Mouse (Mus musculus) hindbrain, embryonic 15.5 days (tissue): Measurements from ENCODE around the gene Elp6. TPM values are rescaled to one million over a fixed set of nuclear protein-coding genes. Genes with fewer than 3 reads are reported as not detected.

Experiments used
- ATAC-seq: fragments of 200-750 bp; cut with Nextera tagmentation; 2 replicates; pipeline ENCODE4 v1.8.0; 2017; ENCODE audit warnings: low read depth, moderate number of reproducible peaks, moderate TSS enrichment; ENCODE audit not compliant: low FRiP score
- H3K27ac ChIP-seq: fragments of 300-500 bp; sonication (generic); replicated peaks from 2 replicates; pipeline ENCODE4 v1.5.1; 2015; ENCODE audit warnings: mild to moderate bottlenecking, inconsistent platforms
- H3K27me3 ChIP-seq: fragments of 300-500 bp; sonication (generic); 2 replicates; pipeline ENCODE4 v1.6.1; 2015; ENCODE audit warnings: control low read depth, inconsistent platforms
- H3K36me3 ChIP-seq: fragments of 300-500 bp; sonication (generic); 2 replicates; pipeline ENCODE4 v1.6.1; 2015; ENCODE audit warnings: control low read depth, inconsistent platforms
- H3K4me1 ChIP-seq: fragments of 300-500 bp; sonication (generic); replicated peaks from 2 replicates; pipeline ENCODE4 v1.6.1; 2015; ENCODE audit warnings: control low read depth, inconsistent platforms
- H3K4me2 ChIP-seq: fragments of 300-500 bp; sonication (generic); 2 replicates; pipeline ENCODE4 v1.6.1; 2015; ENCODE audit warnings: moderate library complexity, mild to moderate bottlenecking, inconsistent platforms
- H3K4me3 ChIP-seq: fragments of 300-500 bp; sonication (generic); 2 replicates; pipeline ENCODE4 v1.5.1; 2015; ENCODE audit warnings: mild to moderate bottlenecking, inconsistent platforms
- H3K9ac ChIP-seq: fragments of 300-500 bp; sonication (generic); 2 replicates; pipeline ENCODE4 v1.6.1; 2015; ENCODE audit warnings: inconsistent platforms
- H3K9me3 ChIP-seq: fragments of 300-500 bp; sonication (generic); 2 replicates; pipeline ENCODE4 v1.6.1; 2016; ENCODE audit warnings: control low read depth, inconsistent platforms
- WGBS: fragments of 180-500 bp; shearing (Covaris S2); methylation state at CpG from one replicate; pipeline ENCODE4 v1.1.7; 2015; 5-methylcytosine and 5-hydroxymethylcytosine counted together
- polyA plus RNA-seq: library from polyadenylated mRNA; unstranded; fragments of >200 nt; fragmentation: Nextera tagmentation; extraction: Ambion mirVana; gene quantifications from 2 replicates; pipeline ENCODE4 v1.2.1, GENCODE M21; 2015

Gene Elp6
- polyA plus RNA-seq, 1 experiment from 2014 or later: 42.1 TPM

DNA sequence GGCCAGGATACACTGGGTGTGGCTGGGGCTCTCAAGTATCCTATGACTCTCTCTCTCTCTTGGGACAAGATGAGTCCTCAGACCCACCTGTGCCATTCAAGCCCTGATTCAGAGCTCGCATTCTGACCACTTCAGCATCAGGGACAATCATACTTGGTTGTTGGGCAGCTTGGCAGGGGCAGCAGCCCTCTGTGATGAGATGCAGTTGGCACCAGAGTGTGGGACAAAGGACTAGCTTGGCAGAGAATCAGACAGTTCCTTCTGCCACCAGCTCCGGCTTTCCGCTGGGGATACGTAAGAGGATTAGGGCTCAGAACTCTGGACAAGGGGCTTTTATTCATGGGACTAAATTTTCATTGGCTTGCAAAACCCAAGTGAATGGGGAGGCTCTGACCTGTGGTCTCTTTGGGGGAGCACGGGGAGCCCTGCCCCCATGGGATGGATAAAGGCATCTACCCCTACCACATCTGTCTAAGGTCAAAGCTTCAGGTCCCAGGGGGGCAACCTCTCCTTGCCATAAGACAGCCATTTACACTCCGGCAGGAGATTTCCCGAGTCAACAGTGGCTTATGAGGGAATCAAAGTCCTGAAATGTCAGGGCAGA is 17.6 kb upstream of the Elp6 start:
- no peaks in the 10 kb centered on the region for H3K9me3 ChIP-seq
- H3K9ac ChIP-seq: no peak overlapping the region
- no peak overlapping the region for H3K4me3 ChIP-seq
- WGBS: 48% methylated on average over 7 of the region's 7 CpGs
- H3K27ac ChIP-seq: peak overlapping the region; percentile 67
- H3K4me1 ChIP-seq: peaks cover 6% of the 10 kb centered on the region
- no peak overlapping the region for H3K4me2 ChIP-seq
- H3K36me3 ChIP-seq: no peaks in the 10 kb centered on the region
- peak; percentile 86 for ATAC-seq
- H3K27me3 ChIP-seq: no peaks in the 10 kb centered on the region

DNA sequence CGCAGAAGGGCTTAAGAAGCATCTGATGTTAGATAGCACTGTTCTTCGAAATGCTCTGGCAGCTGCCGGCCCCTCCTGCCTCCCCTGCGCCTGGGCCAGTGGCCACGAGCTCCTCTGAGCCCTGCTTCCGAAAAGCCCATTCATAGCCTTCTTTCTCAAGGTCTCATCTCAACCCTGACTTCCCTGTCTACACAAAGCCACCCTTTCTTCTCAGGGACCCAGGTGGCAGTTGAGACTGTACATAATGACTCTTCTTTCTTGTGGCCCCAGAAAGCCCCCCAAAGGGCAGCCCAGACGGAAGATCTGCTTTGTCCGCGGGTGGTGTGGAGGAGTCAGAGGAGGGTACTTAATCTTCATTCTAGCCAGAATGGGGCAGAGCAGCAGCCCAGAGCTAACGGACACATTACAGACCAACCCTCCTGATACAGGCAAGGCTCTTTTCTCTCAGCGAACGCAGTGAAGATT is 11.7 kb upstream of the Elp6 start:
- no peak overlapping the region for H3K9ac ChIP-seq
- 42% methylated on average over 12 of the region's 12 CpGs for WGBS
- H3K36me3 ChIP-seq: no peaks in the 10 kb centered on the region
- H3K9me3 ChIP-seq: no peaks in the 10 kb centered on the region
- H3K4me1 ChIP-seq: peaks cover 7% of the 10 kb centered on the region
- no peaks in the 10 kb centered on the region for H3K27me3 ChIP-seq
- no peak overlapping the region; the same call in 1 of the 2 replicates for H3K4me2 ChIP-seq
- H3K27ac ChIP-seq: peak overlapping the region; percentile 61; the same call in 1 of the 2 replicates
- ATAC-seq: peak; percentile 49; the same call in 1 of the 2 replicates
- no peak overlapping the region for H3K4me3 ChIP-seq

DNA sequence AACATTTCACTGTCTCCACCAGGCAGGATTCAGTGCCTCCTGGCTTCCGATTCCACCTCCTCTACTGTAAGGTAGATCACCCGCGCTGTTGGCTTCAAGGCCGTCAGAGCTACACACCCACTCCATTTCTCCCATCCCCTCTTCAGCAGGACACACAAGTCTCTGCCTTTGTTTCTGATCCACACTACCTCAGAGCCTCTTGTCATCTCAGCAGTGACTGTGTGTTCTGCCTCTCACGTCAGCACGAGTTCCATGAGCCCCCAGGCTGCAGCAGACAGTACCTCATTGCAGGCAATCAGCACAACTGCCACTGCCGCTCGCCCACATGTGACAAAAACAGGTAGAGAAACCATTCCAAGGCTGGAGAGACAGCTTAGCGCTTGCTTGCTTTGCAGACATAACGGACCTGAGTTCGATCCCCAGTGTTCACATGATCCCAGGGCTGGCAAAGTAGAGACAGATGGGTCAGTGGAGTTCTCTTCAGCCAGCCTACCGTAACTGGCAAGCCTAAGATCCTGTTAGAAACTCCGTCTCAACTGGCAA is 11.0 kb upstream of the Elp6 start:
- Histone ChIP-seq H3K4me2 (no peak overlapping the region), H3K36me3 (no peaks in the 10 kb centered on the region), H3K27ac (peak overlapping the region; percentile 61), H3K4me3 (no peak overlapping the region), H3K27me3 (no peaks in the 10 kb centered on the region), H3K4me1 (peaks cover 7% of the 10 kb centered on the region), H3K9ac (no peak overlapping the region), H3K9me3 (no peaks in the 10 kb centered on the region)
- 80% methylated on average over 13 of the region's 13 CpGs for WGBS
- ATAC-seq: no peak

DNA sequence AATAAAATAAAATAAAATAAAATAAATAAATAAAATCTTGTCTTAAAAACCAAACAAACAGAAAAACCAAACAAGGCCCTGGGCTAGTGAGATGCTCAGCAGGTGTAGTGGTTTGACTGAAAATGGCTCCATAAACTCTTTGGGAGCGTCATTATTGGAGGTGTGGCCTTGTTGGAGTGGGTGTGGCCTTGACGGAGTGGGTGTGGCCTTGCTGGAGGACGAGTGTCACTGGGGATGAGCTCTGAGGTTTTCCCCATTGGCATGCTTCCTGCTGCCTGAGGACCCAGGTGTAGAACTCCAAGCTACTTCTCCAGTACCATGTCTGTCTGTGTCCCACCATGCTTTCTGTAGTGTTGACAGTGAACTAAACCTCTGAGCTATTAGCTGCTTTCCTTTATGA is 10.2 kb upstream of the Elp6 start:
- H3K9me3 ChIP-seq: no peaks in the 10 kb centered on the region
- WGBS: 61% methylated on average over 3 of the region's 3 CpGs
- no peak for ATAC-seq

DNA sequence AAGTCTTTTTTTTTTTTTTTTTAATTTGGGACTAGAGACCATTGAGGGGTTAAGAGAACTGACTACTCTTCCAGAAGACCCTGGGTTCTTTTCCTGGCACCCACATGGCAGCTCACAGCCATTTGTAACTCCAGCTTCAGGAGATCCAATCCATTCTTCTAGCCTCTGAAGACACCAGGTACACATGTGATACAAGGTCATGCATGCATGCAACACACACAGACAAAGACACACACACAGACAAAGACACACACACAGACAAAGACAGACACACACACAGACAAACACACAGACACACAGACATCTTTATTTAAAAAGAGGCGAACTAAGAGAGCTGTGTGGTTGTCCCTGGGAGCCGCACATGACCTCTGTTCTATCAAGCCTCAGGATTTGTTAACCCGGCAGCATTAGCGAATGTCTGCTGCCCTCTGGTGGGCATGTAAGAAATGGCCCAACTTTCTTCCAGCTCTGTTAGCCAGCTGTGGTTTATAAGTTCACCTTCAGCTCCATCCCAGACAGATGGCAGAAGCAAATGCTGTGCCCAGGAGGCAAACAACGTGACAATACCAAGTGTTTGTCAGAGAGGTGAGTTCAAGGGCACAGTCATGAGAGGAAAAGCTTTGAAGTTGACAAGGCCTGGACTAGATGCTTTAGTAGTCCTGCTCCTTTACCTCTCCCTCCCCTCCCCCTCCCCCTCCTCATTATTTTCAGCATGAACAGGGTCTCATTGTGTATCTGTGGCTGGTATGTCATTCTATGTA is 7.9 kb upstream of the Elp6 start:
- ATAC-seq: peak; percentile 81

More for the DNA sequence above, 10.2 kb upstream of the Elp6 start:
- Histone ChIP-seq H3K9ac (no peak overlapping the region), H3K27ac (no peak overlapping the region), H3K4me2 (no peak overlapping the region), H3K27me3 (no peaks in the 10 kb centered on the region), H3K4me3 (no peak overlapping the region), H3K4me1 (peaks cover 7% of the 10 kb centered on the region), H3K36me3 (no peaks in the 10 kb centered on the region)

DNA sequence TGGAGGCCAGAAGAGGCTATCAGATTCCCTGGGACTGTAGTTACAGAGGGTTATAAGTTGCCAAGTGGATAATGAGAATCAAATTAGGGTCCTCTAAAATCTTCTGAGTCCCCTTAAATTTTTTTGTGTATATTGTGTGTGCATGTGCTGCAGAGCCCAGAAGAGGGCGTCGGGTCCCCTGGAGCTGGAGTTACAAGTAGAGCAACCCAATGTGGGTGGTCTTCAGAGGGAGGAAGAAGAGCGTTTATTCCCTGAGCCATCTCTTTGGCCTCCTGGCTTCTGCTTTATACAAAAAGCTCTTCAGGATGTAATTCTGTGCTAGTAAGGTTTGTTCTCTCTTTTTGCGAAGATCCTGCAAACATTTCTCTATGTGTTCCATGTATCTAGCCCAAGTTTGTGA is 457 bp upstream of the Elp6 start:
- Histone ChIP-seq H3K27ac (peak overlapping the region; percentile 97), H3K27me3 (no peaks in the 10 kb centered on the region), H3K4me3 (peak overlapping the region; percentile 58), H3K9me3 (no peaks in the 10 kb centered on the region), H3K9ac (peak overlapping the region; percentile 59), H3K36me3 (peaks cover 2% of the 10 kb centered on the region; the same call in 1 of the 2 replicates), H3K4me1 (peaks cover 9% of the 10 kb centered on the region), H3K4me2 (peak overlapping the region; percentile 72)
- whole genome bisulfite sequencing: 3% methylated on average over 4 of the region's 4 CpGs
- ATAC-seq: no peak

More for the DNA sequence above, 7.9 kb upstream of the Elp6 start:
- H3K36me3 ChIP-seq: no peaks in the 10 kb centered on the region
- no peak overlapping the region for H3K4me2 ChIP-seq
- H3K27me3 ChIP-seq: no peaks in the 10 kb centered on the region
- 0 out of 2 replicates have a peak overlapping the region, but pooled peaks have one; percentile 45 for H3K27ac ChIP-seq
- H3K4me3 ChIP-seq: no peak overlapping the region
- H3K4me1 ChIP-seq: peaks cover 7% of the 10 kb centered on the region
- no peaks in the 10 kb centered on the region for H3K9me3 ChIP-seq
- 2% methylated on average over 5 of the region's 5 CpGs for WGBS
- no peak overlapping the region for H3K9ac ChIP-seq

DNA sequence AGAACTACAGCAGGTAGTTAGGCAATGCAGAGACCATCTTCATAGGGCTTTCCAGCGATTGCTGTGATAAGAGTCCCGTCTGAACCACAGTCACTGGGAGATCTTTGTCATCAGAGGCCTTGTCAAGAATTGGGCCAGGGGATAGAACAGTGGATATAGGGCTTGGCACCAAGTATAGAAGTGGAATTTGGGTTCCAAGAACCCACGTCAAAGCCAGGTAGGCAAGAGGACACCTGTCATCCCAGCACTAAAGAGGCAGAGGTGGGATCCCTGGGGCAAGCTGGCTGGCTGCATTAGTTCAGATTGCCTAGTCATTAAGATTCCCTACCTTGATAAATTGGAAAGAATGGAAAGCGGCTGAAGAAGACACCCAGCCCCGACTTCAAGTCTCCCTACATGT is 1.4 kb downstream of the Elp6 start:
- no peak overlapping the region for H3K9ac ChIP-seq
- H3K27ac ChIP-seq: no peak overlapping the region
- no peaks in the 10 kb centered on the region for H3K27me3 ChIP-seq

DNA sequence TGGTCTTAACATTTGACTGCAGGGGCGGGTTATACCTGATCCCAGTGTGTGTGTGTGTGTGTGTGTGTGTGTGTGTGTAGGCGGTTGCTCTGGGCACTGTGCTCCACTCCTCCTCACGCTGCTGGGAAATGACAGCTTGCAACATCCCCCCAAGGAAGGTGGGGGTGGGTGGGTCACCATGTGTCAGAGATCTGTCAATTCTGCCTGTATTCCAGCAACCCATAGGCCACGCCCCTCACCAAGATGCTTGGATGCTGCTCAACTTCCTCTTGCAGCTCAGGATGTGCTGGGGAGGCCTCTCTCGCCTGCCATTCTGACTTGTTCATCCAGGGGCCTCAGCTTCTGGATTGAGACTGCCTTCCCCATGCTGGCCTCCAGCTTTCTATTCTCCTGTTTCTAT is 9.7 kb downstream of the Elp6 start:
- H3K27ac ChIP-seq: no peak overlapping the region
- no peak overlapping the region for H3K4me2 ChIP-seq
- H3K9me3 ChIP-seq: no peaks in the 10 kb centered on the region
- H3K9ac ChIP-seq: no peak overlapping the region
- WGBS: 89% methylated on average over 5 of the region's 5 CpGs
- peaks cover 52% of the 10 kb centered on the region for H3K36me3 ChIP-seq
- no peak for ATAC-seq
- no peaks in the 10 kb centered on the region for H3K4me1 ChIP-seq
- H3K4me3 ChIP-seq: no peak overlapping the region
- no peaks in the 10 kb centered on the region for H3K27me3 ChIP-seq

More for the DNA sequence above, 1.4 kb downstream of the Elp6 start:
- Histone ChIP-seq H3K4me3 (peak overlapping the region; percentile 58; the same call in 1 of the 2 replicates), H3K4me1 (peaks cover 9% of the 10 kb centered on the region), H3K9me3 (no peaks in the 10 kb centered on the region), H3K4me2 (peak overlapping the region; percentile 72), H3K36me3 (peaks cover 18% of the 10 kb centered on the region)
- 96% methylated on average over 5 of the region's 5 CpGs for WGBS
- no peak for ATAC-seq

DNA sequence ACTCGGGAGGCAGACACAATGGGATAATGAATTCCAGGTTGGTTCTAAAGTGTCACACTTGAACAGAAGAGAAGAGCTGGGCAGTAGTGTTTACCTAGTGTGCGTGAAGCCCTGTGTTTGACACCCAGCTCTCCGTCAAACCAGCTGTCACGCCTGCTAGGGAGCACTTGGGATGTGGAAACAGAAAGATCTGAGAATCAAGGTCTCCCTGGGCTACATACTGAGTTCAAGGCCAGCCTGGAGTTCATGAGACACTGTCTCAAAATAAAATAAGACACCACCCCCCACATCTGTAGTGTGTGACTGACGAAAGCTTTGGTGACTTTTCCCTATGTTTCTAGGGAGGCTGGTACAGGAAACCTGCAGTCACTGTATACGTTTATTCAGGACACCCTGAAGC is 10.4 kb downstream of the Elp6 start:
- ATAC-seq: no peak
- H3K4me2 ChIP-seq: no peak overlapping the region
- H3K36me3 ChIP-seq: peaks cover 45% of the 10 kb centered on the region

DNA sequence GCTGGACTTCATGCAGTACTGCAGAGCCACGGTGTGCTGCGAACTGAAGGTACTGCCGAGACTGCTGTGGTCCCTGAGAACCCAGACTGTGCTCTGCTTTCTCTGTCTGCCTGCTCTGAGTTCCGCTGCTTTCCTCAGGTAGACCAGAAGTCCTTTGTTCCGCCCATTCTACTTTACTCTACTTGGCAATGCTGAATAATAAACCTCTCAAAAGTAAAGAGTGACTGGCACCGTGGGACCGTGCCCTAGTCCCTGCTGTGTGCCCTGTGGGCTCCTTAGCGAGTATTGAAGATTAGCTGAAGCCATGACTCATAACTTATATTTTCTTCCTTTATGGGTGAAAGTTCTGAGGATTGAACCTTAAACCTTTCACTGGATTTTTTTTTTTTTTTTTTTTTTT is 10.9 kb downstream of the Elp6 start:
- H3K4me1 ChIP-seq: no peaks in the 10 kb centered on the region
- ATAC-seq: no peak
- H3K4me2 ChIP-seq: no peak overlapping the region
- H3K4me3 ChIP-seq: no peak overlapping the region
- 97% methylated on average over 8 of the region's 8 CpGs for WGBS
- H3K9ac ChIP-seq: no peak overlapping the region
- no peaks in the 10 kb centered on the region for H3K9me3 ChIP-seq
- peaks cover 42% of the 10 kb centered on the region for H3K36me3 ChIP-seq
- no peak overlapping the region for H3K27ac ChIP-seq
- H3K27me3 ChIP-seq: no peaks in the 10 kb centered on the region

More for the DNA sequence above, 10.4 kb downstream of the Elp6 start:
- Histone ChIP-seq H3K9me3 (no peaks in the 10 kb centered on the region), H3K9ac (no peak overlapping the region), H3K27me3 (no peaks in the 10 kb centered on the region), H3K4me3 (no peak overlapping the region), H3K4me1 (no peaks in the 10 kb centered on the region), H3K27ac (no peak overlapping the region)
- 90% methylated on average over 6 of the region's 6 CpGs for WGBS

DNA sequence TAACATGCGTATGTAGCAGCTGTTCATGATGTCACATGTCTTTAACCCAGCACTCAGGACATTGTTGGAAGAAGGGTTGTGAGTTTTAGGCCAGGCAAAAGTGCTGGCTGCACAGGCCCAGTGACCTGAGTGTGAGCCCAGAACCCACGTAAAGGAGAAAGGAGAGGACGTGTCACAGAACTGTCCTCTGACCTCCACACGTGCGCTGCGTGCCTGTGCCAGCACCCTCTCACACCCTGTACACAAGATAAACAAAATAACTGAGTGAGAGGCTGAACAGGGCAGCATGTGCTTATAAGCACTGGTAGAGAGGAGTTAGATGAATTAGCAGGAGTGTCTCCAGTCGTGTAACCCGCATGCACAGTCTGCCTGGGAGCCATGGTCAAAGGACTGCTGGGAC is 11.5 kb downstream of the Elp6 start:
- H3K4me3 ChIP-seq: no peak overlapping the region
- no peak for ATAC-seq
- H3K27me3 ChIP-seq: no peaks in the 10 kb centered on the region
- H3K36me3 ChIP-seq: peaks cover 43% of the 10 kb centered on the region
- H3K4me2 ChIP-seq: no peak overlapping the region
- H3K9me3 ChIP-seq: no peaks in the 10 kb centered on the region
- H3K27ac ChIP-seq: no peak overlapping the region
- H3K9ac ChIP-seq: no peak overlapping the region
- 95% methylated on average over 8 of the region's 8 CpGs for WGBS
- no peaks in the 10 kb centered on the region for H3K4me1 ChIP-seq

DNA sequence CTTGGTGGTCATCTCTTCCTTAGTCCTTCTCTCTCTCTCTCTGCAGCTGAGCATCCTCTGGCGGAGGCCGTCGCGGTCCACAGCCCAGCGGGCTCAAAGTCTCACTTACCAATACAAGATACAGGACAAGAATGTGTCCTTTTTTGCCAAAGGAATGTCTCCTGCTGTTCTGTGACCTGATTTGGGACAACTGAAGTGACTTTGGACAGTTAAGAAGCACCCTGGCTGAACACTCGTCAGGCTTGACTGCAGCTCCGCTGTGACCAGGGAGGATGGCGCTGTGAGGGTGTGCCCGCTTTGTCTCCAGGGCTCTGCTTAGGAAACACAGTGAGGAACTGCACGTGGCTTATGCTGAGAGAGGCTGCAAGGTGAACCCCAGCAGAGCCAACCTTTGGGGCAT is 15.8 kb downstream of the Elp6 start:
- no peak overlapping the region for H3K27ac ChIP-seq
- H3K9ac ChIP-seq: no peak overlapping the region
- 76% methylated on average over 10 of the region's 10 CpGs for WGBS
- no peaks in the 10 kb centered on the region for H3K27me3 ChIP-seq
- no peaks in the 10 kb centered on the region for H3K4me1 ChIP-seq
- no peak overlapping the region for H3K4me2 ChIP-seq
- no peak overlapping the region for H3K4me3 ChIP-seq
- no peaks in the 10 kb centered on the region for H3K9me3 ChIP-seq
- H3K36me3 ChIP-seq: peaks cover 17% of the 10 kb centered on the region
- no peak for ATAC-seq
